Mouse (Mus musculus) fibroblast of lung, adult 2 months (primary cell): Measurements from ENCODE around the gene Btla.

Experiments used
- DNase-seq: peaks from one replicate; pipeline ENCODE4 v3.0.0-alpha.2; 2011; ENCODE audit warnings: low read depth

Btla gene

GRCm38 (mm10) chr16:45223648-45224388 lies at the start of gene Btla:
Gene Btla, plus strand, starts transcription at chr16:45224315.
- no peak for DNase-seq

GRCm38 (mm10) chr16:45178552-45178951 lies 45.6 kb upstream of the Btla start:
- DNase-seq: no peak

- no peak for DNase-seq
Observed at GRCm38 (mm10) chr16:45181824-45182223, 42.3 kb upstream of the Btla start.

GRCm38 (mm10) chr16:45192613-45193012 lies 31.5 kb upstream of the Btla start:
- peak; percentile 50 for DNase-seq

GRCm38 (mm10) chr16:45196816-45197215 lies 27.3 kb upstream of the Btla start:
- peak; percentile 52 for DNase-seq

- DNase-seq: no peak
Observed at GRCm38 (mm10) chr16:45201395-45201794, 22.7 kb upstream of the Btla start.

- DNase-seq: no peak
Observed at GRCm38 (mm10) chr16:45204438-45204837, 19.7 kb upstream of the Btla start.

GRCm38 (mm10) chr16:45204859-45205670 lies 19.1 kb upstream of the Btla start:
- DNase-seq: no peak

GRCm38 (mm10) chr16:45222016-45222415 lies 2.1 kb upstream of the Btla start:
- DNase-seq: no peak

- DNase-seq: no peak
Observed at GRCm38 (mm10) chr16:45222771-45223170, 1.3 kb upstream of the Btla start.

- DNase-seq: no peak
Observed at GRCm38 (mm10) chr16:45224431-45225008, 405 bp downstream of the Btla start.

GRCm38 (mm10) chr16:45227002-45227401 lies 2.9 kb downstream of the Btla start:
- DNase-seq: no peak

GRCm38 (mm10) chr16:45231296-45231695 lies 7.2 kb downstream of the Btla start:
- DNase-seq: no peak

- no peak for DNase-seq
Observed at GRCm38 (mm10) chr16:45233007-45233406, 8.9 kb downstream of the Btla start.

- DNase-seq: no peak
Observed at GRCm38 (mm10) chr16:45242700-45243099, 18.6 kb downstream of the Btla start.

- DNase-seq: no peak
Observed at GRCm38 (mm10) chr16:45244930-45245472, 20.9 kb downstream of the Btla start.

GRCm38 (mm10) chr16:45249761-45250160 lies 25.6 kb downstream of the Btla start:
- DNase-seq: peak; percentile 27

- no peak for DNase-seq
Observed at GRCm38 (mm10) chr16:45250317-45250716, 26.2 kb downstream of the Btla start.

- no peak for DNase-seq
Observed at GRCm38 (mm10) chr16:45251773-45252413, 27.8 kb downstream of the Btla start.

GRCm38 (mm10) chr16:45255183-45255861 lies 31.2 kb downstream of the Btla start:
- no peak for DNase-seq

- no peak for DNase-seq
Observed at GRCm38 (mm10) chr16:45256895-45257294, 32.8 kb downstream of the Btla start.

- peak; percentile 12 for DNase-seq
Observed at GRCm38 (mm10) chr16:45257567-45257966, 33.5 kb downstream of the Btla start.
